Mouse (Mus musculus) naive thymus-derived CD4-positive, alpha-beta T cell, adult 5 months (primary cell): ENCODE results near the gene Cmtm7. TPM values are rescaled to one million over a fixed set of nuclear protein-coding genes. Genes with fewer than 3 reads are reported as not detected.

Experiments
- polyA plus RNA-seq: library from polyadenylated mRNA; unstranded; fragments of 100-300 nt; shearing (Covaris generic); gene quantifications from one replicate; pipeline ENCODE4 v1.2.1, GENCODE M21; 2017

Gene Cmtm7
- 74.7 TPM for polyA plus RNA-seq

DNA sequence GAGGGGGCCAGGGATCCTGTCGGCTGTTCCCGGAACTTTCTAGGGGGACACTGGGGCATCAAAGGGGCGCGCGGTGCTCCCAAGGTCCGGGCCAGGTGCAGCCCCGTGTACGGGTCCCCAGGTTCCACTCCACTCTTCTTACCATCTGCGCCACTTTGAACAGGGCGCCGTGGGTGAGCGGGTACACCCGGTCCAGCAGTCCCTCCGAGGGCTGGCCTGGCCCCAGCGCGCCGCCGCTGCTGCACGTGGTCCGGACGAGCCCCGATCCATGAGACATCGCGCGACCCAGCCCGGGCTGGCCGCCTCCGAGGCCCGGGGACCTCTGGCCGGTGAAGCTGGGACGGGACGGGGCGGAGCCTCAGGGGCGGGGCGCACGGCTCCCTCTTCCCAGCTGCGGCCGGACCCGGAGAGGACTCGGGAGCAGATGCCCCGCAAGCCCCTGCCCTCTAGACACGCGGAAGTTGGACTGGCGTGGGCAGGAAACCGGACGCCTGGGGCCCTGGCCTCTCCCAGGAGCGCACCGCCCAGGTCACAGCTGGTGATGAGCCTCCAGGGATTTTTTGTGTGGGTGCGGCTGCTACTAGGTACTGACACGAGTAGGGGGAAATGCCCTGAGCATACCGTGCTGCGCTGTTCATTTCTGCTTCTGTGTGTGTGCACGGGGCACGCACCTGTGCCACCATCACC is at the start of gene Cmtm7:
Gene Cmtm7 (minus strand): TSS at position 331 of the 687 bp plus-strand sequence.

DNA sequence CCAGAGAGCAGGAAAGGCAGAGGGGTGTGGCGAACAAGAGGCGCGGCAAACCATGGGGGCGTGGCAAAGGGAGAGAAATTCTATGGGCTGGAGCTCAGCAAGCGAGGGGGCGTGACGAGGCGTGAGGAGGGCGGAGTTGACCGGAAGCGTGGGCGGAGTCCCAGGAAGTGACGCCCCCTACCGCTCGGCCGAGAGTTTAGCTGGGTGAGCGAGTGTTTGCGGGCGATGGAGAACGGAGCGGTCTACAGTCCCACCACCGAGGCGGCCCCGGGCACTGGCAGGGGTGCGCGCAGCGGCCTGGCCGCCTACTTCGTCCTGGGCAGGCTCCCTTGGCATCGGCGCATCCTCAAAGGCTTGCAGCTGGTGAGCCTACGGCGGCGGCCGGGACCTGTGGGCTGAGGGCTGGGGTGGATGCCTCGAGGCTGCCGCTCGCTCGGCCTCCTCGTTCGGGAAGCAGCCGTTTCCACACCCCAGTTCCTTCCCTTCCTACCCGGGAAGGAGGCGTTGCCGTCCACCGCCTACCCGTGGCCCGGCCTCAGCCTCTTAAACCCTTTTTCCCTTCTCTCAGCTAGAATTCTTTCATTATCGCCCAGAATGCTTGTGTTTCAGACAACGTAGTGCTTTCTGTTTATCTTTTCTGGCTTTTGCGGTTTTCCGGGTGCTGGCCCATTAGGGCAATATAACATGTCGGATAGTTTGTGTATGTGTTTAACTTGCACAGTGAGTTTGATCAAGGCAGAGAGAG is 50.5 kb downstream of the Cmtm7 start, which contains the start of gene Cmtm6:
Gene Cmtm6 (plus strand): TSS at position 106 of the 745 bp plus-strand sequence.

Other genes with a start within 250 kb of the Cmtm7 start
- 0.04 TPM for gene Trim71, start 217.5 kb downstream of the Cmtm7 start, polyA plus RNA-seq
- 63.7 TPM for gene Cnot10, start 141.7 kb downstream of the Cmtm7 start, polyA plus RNA-seq
- gene Dync1li1, start 93.1 kb downstream of the Cmtm7 start, polyA plus RNA-seq: 71.9 TPM
- 306 TPM for gene Cmtm6, start 50.7 kb downstream of the Cmtm7 start, polyA plus RNA-seq
- not detected for gene Cmtm8, start 62.3 kb upstream of the Cmtm7 start, polyA plus RNA-seq
- gene Gpd1l, start 152.1 kb upstream of the Cmtm7 start, polyA plus RNA-seq: 37.4 TPM
- gene Osbpl10, start 196.7 kb upstream of the Cmtm7 start, polyA plus RNA-seq: not detected
- 3,498 TPM for gene Rps27rt, start 200.9 kb upstream of the Cmtm7 start, polyA plus RNA-seq